Mouse (Mus musculus) neural tube, embryonic 15.5 days (tissue): ENCODE results near the gene Lrrc75b. TPM values are rescaled to one million over a fixed set of nuclear protein-coding genes. Genes with fewer than 3 reads are reported as not detected.
"Not testable (repeated sequence)": the region's sequence is repeated elsewhere in the genome, so short reads cannot be mapped to it uniquely, and the experiment has no call there.

ENCODE experiments used
- ATAC-seq: fragments of 200-750 bp; cut with Nextera tagmentation; 2 replicates; pipeline ENCODE4 v1.8.0; 2017; ENCODE audit warnings: mild to moderate bottlenecking, moderate TSS enrichment, moderate library complexity; ENCODE audit not compliant: low FRiP score
- H3K27ac ChIP-seq: fragments of 300-500 bp; sonication (generic); replicated peaks from 2 replicates; pipeline ENCODE4 v1.5.1; 2015; ENCODE audit warnings: mild to moderate bottlenecking, inconsistent platforms
- H3K27me3 ChIP-seq: fragments of 300-500 bp; sonication (generic); replicated peaks from 2 replicates; pipeline ENCODE4 v1.6.1; 2015; ENCODE audit warnings: inconsistent platforms
- H3K36me3 ChIP-seq: fragments of 300-500 bp; sonication (generic); 2 replicates; pipeline ENCODE4 v1.6.1; 2015; ENCODE audit warnings: inconsistent platforms
- H3K4me1 ChIP-seq: fragments of 300-500 bp; sonication (generic); 2 replicates; pipeline ENCODE4 v1.6.1; 2015; ENCODE audit warnings: inconsistent platforms
- H3K4me2 ChIP-seq: fragments of 300-500 bp; sonication (generic); 2 replicates; pipeline ENCODE4 v1.6.1; 2015; ENCODE audit warnings: inconsistent platforms, mild to moderate bottlenecking, moderate library complexity
- H3K4me3 ChIP-seq: fragments of 300-500 bp; sonication (generic); replicated peaks from 2 replicates; pipeline ENCODE4 v1.5.1; 2015; ENCODE audit warnings: mild to moderate bottlenecking, inconsistent platforms
- H3K9ac ChIP-seq: fragments of 300-500 bp; sonication (generic); replicated peaks from 2 replicates; pipeline ENCODE4 v1.6.1; 2015; ENCODE audit warnings: mild to moderate bottlenecking, inconsistent platforms
- H3K9me3 ChIP-seq: fragments of 300-500 bp; sonication (generic); replicated peaks from 2 replicates; pipeline ENCODE4 v1.6.1; 2016; ENCODE audit warnings: inconsistent platforms
- WGBS: fragments of 180-500 bp; shearing (Covaris S2); methylation state at CpG from one replicate; pipeline ENCODE4 v1.1.7; 2015; ENCODE audit warnings: mixed read lengths; 5-methylcytosine and 5-hydroxymethylcytosine counted together
- polyA plus RNA-seq: library from polyadenylated mRNA; unstranded; fragments of >200 nt; fragmentation: Nextera tagmentation; extraction: Ambion mirVana; gene quantifications from 2 replicates; pipeline ENCODE4 v1.2.1, GENCODE M21; 2015

Gene Lrrc75b
- polyA plus RNA-seq, 1 experiment from 2014 or later = 36.3 TPM

DNA sequence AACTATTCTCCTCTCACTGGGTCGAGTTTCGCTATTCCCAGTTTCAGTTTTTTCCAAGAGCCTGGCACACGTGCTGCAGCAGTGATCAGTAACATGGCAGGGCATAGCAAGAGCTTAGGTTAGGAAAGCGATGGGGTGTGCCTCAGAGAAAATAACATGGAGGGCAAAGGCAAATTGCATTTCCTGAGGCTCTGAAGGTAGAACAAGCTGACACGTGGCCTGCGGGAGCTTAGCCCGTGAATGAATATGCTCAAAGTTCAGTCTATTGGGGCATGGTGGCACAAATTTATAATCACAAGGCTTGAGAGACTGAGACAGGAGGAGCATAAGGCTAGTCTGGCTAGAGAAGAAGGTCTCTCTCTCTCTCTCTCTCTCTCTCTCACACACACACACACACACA is 47.3 kb downstream of the Lrrc75b start:
- Histone ChIP-seq H3K27ac (no peak overlapping the region), H3K36me3 (peaks cover 42% of the 10 kb centered on the region), H3K27me3 (no peaks in the 10 kb centered on the region), H3K9ac (no peak overlapping the region), H3K4me1 (peaks cover 20% of the 10 kb centered on the region), H3K4me2 (no peak overlapping the region), H3K4me3 (no peak overlapping the region), H3K9me3 (no peaks in the 10 kb centered on the region)
- no peak for ATAC-seq
- 91% methylated on average over 7 of the region's 7 CpGs for WGBS

DNA sequence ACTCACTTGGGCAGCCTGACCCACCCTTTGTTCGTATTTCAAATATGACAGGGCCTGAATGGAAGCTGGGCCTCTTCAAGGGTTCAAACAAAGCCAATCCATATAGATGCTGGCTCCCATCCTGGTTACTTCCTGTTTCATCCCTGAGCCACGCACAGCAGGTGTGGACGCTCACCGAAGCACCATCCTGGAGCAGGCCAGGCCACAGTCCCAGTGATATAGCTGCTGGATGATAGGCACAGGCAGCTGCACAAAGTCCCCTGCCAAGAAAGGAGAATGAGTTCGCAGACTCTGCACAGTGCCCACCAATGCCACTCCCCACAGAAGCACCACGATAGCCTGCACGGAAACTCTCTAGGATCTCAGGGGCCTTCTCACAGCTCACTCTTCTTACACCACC is 48.2 kb downstream of the Lrrc75b start:
- H3K4me2 ChIP-seq = no peak overlapping the region
- 96% methylated on average over 7 of the region's 7 CpGs for WGBS
- ATAC-seq = no peak
- H3K9me3 ChIP-seq = no peaks in the 10 kb centered on the region
- H3K36me3 ChIP-seq = peaks cover 51% of the 10 kb centered on the region
- peaks cover 20% of the 10 kb centered on the region for H3K4me1 ChIP-seq
- H3K27ac ChIP-seq = no peak overlapping the region
- no peak overlapping the region for H3K9ac ChIP-seq
- no peak overlapping the region for H3K4me3 ChIP-seq
- no peaks in the 10 kb centered on the region for H3K27me3 ChIP-seq

DNA sequence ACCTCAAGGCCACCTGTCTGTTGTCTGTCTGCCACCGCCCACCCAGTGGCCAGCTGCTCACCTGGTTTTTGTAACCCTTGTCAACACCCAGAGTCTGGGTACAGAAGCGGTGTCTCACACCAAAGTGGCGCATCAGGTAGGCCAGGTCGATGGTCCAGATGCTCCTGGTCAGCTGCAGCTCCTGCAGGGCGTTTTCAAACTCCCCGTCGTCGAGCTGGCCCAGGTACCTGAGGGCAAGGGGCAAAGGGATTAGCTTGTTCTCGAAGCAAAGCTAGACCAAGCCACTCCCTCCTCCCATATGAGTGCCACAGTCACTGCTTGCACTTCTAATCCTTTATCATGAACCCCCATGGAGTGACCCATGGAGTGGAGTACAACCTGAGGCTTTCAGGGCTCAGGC is 49.1 kb downstream of the Lrrc75b start:
- no peak for ATAC-seq

DNA sequence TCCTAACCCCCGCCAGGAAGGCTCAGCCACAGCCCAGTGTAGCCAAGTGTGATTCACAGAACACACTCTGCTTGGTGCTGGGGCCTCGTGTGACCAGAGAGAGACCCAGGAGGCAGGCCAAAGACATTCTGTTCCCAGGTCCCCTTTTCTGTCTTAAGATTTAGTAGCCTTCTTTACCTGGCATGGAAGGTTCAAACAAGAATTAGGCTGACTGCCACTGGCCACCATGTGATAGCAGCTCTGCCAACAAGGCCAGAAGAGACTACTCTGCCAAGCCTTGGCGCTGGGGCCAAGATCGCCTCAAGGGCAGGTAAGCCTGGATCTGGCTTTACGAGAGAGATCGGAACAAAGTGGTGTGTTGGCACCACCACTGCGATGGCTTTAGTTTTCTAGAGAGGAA is 49.7 kb downstream of the Lrrc75b start:
- H3K9ac ChIP-seq = no peak overlapping the region
- ATAC-seq = no peak
- H3K27me3 ChIP-seq = no peaks in the 10 kb centered on the region
- 93% methylated on average over 7 of the region's 7 CpGs for WGBS
- H3K4me2 ChIP-seq = no peak overlapping the region
- no peak overlapping the region for H3K27ac ChIP-seq
- peaks cover 8% of the 10 kb centered on the region for H3K4me1 ChIP-seq
- peaks cover 53% of the 10 kb centered on the region for H3K36me3 ChIP-seq
- no peaks in the 10 kb centered on the region for H3K9me3 ChIP-seq
- H3K4me3 ChIP-seq = no peak overlapping the region

More for the DNA sequence above, 49.1 kb downstream of the Lrrc75b start:
- WGBS = 95% methylated on average over 9 of the region's 9 CpGs
- Histone ChIP-seq H3K36me3 (peaks cover 53% of the 10 kb centered on the region), H3K9ac (no peak overlapping the region), H3K4me2 (no peak overlapping the region), H3K27ac (no peak overlapping the region), H3K27me3 (no peaks in the 10 kb centered on the region), H3K4me1 (peaks cover 14% of the 10 kb centered on the region), H3K9me3 (no peaks in the 10 kb centered on the region), H3K4me3 (no peak overlapping the region)

DNA sequence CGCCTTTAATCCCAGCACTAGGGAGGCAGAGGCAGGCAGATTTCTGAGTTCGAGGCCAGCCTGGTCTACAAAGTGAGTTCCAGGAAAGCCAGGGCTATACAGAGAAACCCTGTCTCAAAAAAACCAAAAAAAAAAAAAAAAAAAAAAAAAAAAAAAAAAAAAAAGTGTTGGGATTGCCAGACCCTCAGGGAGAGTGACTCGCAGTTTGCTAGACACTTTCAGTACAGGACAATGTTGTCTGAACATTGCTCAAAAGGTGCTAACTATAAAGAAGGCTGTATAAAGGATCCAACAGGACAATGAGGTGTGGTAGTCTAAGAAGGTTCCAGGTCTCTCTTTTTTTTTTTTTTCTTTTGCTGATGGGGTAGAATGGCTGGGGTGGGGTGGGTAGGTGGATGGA is 54.2 kb downstream of the Lrrc75b start:
- not testable (repeated sequence) for H3K4me2 ChIP-seq, H3K9ac ChIP-seq, H3K4me1 ChIP-seq, H3K4me3 ChIP-seq, H3K9me3 ChIP-seq, H3K27ac ChIP-seq, H3K27me3 ChIP-seq, ATAC-seq
- 92% methylated on average over 3 of the region's 3 CpGs for WGBS
- peaks cover 42% of the 10 kb centered on the region for H3K36me3 ChIP-seq

DNA sequence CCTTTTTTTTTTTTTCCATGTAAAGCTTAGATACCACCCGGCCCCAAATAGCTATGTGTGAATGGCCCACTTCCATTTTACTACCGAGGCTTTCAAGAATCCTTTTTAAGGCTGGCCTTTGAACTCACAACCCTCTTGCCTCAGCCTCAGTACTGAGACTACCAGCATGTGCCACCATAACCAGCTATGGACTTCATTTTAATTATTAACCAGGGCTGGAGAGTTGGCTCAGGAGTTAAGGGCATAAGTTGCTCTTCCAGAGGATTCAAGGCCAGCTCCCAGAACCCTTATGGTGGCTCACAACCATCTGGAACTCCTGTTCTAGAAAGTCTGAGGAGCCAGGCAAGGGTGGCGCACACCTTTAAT is 55.0 kb downstream of the Lrrc75b start:
- 55% methylated on average over 3 of the region's 3 CpGs for WGBS
- ATAC-seq = no peak
- no peaks in the 10 kb centered on the region for H3K9me3 ChIP-seq
- no peaks in the 10 kb centered on the region for H3K27me3 ChIP-seq
- no peak overlapping the region for H3K4me2 ChIP-seq
- peaks cover 34% of the 10 kb centered on the region for H3K36me3 ChIP-seq
- no peak overlapping the region for H3K9ac ChIP-seq
- H3K4me3 ChIP-seq = no peak overlapping the region
- H3K27ac ChIP-seq = no peak overlapping the region
- H3K4me1 ChIP-seq = no peaks in the 10 kb centered on the region

DNA sequence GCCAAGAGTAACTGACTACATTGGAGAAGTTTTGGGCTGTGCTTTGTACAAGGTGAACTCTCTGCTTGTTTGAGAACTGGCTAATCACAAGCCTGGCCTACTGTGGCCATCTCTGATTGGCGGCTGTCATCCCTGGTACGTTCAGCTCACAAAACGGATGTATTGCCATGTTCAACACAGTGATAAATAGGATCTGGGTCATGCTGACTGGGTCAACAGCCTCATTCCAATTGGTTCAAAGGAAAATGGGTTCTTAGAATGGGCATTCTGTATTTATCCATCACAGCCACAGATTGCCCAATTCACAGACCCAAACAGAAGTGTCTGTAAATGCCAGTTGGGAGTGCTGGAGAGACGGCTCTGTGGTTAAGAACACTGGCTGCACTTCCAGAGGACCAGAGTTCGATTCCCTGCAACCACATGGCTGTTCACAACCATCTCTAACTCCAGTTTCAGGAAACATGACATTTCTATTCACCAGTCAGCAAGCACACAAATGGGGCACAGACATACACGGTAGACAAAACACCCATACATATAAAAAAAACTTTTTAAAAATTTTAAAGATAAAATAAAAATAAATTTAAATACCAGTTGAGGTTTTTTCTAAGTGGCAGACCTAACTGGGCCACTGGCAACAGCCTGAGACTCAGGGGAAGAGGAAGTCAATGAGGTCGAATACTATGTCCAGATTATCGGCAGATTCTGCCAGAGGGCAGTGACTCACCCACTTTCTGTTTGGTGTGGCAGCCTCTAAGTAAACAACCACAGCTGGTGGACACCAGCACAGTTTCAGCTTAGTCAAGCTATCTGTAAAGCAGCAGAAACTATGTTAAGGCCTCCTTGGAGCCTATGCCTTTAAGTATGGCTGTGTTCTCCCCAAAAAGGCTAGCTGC is 55.6 kb downstream of the Lrrc75b start:
- 92% methylated on average over 8 of the region's 8 CpGs for WGBS
- ATAC-seq = no peak
- H3K4me1 ChIP-seq = no peaks in the 10 kb centered on the region

DNA sequence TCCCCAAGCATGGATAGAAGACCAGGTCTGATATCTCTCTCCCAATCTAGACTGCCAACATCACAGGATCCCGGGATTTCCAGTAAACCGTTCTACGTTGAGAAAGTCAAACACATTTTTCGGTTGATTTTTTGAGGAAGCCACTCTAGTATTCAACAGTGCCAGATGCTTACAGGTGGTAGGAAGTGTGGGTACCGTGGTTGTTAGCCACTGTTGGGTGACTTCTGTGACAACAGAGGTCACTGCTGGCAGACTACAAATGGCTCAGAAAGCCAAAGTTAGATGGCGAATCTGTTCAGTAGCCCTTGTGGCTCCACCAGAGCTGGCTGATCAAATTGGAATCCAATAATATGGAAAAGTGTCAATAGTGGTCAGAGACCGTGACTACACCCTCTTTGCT is 56.4 kb downstream of the Lrrc75b start:
- H3K9me3 ChIP-seq = no peaks in the 10 kb centered on the region
- peaks cover 20% of the 10 kb centered on the region for H3K36me3 ChIP-seq
- no peak overlapping the region for H3K4me2 ChIP-seq
- WGBS = 97% methylated on average over 7 of the region's 7 CpGs
- H3K4me1 ChIP-seq = no peaks in the 10 kb centered on the region
- no peak overlapping the region for H3K9ac ChIP-seq
- no peak for ATAC-seq
- H3K4me3 ChIP-seq = no peak overlapping the region
- H3K27ac ChIP-seq = no peak overlapping the region
- no peaks in the 10 kb centered on the region for H3K27me3 ChIP-seq

More for the DNA sequence above, 55.6 kb downstream of the Lrrc75b start:
- Histone ChIP-seq H3K4me3 (no peak overlapping the region), H3K27me3 (no peaks in the 10 kb centered on the region), H3K27ac (no peak overlapping the region), H3K36me3 (peaks cover 28% of the 10 kb centered on the region), H3K9me3 (no peaks in the 10 kb centered on the region), H3K9ac (no peak overlapping the region), H3K4me2 (no peak overlapping the region)

DNA sequence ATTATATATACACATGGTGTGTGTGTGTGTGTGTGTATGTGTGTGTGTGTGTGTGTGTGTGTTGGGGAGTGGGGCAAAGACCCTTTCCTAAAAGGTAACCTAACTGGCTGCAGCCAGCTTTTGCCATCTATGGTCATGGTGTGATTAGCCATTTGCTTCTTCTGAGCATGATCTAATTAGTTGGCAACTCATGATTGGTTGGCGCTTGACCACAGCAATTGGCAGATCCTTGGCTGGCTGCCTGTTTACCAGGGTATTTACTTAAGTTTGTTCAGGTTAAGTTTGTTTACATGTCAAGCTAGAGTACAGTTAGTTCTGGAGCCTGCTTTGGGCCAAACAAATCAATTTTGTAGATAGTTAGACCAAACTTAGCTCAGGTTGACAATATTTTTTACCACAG is 58.5 kb downstream of the Lrrc75b start:
- WGBS = 92% methylated on average over 1 of the region's 1 CpGs
- no peaks in the 10 kb centered on the region for H3K36me3 ChIP-seq
- H3K4me3 ChIP-seq = no peak overlapping the region
- no peak overlapping the region for H3K4me2 ChIP-seq
- no peak for ATAC-seq
- H3K27me3 ChIP-seq = no peaks in the 10 kb centered on the region
- H3K9ac ChIP-seq = no peak overlapping the region
- no peaks in the 10 kb centered on the region for H3K4me1 ChIP-seq
- H3K9me3 ChIP-seq = no peaks in the 10 kb centered on the region
- H3K27ac ChIP-seq = no peak overlapping the region

DNA sequence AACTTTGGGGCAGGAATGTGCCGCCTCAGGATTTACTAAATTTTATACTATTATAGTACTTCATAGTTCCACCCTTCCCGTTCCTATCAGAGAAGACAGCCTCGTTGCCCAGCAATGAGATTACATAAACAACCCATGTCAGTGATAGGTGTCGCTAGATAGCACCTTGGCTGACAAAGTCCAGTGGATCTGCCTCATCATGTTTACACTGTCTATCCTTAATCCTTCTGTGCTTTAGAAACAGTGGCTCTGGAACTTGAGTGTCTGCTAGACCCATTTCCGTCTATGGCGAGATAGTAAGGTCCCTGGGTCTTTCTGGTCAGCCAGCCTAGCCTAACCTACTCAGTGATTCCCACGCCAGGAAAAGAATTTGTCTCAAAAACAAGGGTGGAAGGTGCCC is 59.8 kb downstream of the Lrrc75b start:
- no peaks in the 10 kb centered on the region for H3K27me3 ChIP-seq
- no peaks in the 10 kb centered on the region for H3K36me3 ChIP-seq
- WGBS = 79% methylated on average over 7 of the region's 7 CpGs

More for the DNA sequence above, 59.8 kb downstream of the Lrrc75b start:
- Histone ChIP-seq H3K27ac (no peak overlapping the region), H3K4me2 (no peak overlapping the region), H3K9ac (no peak overlapping the region), H3K4me1 (no peaks in the 10 kb centered on the region), H3K4me3 (no peak overlapping the region), H3K9me3 (no peaks in the 10 kb centered on the region)
- no peak for ATAC-seq
